Comparison of ENCODE assay signal across 8 mouse cellular contexts in genomic region chr5:139449161-139449791, GRCm38 (mm10). TPM values are rescaled to one million over a fixed set of nuclear protein-coding genes. Genes with fewer than 3 reads are reported as not detected.
DNase-seq lines count a peak whose midpoint lies in the region; ATAC-seq and TF ChIP-seq lines count a peak whose summit lies in the region.

No protein-coding gene starts in this region.

- 0 out of 2 replicates have a peak, but pooled peaks have one; percentile 25 for ATAC-seq in intestine, embryonic 15.5 days
- ATAC-seq in intestine, postnatal 0 days, result no peak

- no peaks in the 10 kb centered on the region for H3K9me3 ChIP-seq in intestine, embryonic 15.5 days
- H3K9me3 ChIP-seq in intestine, postnatal 0 days (ENCODE audit: control insufficient read depth), result no peaks in the 10 kb centered on the region
- no peaks in the 10 kb centered on the region for H3K9me3 ChIP-seq in megakaryocyte, embryonic 14.5 days

- intact Hi-C loops in left cerebral cortex, postnatal 10 days (cut with DNase I), result loop anchor here (5.0 kb wide), 1 partner anchor 87 kb away; no protein-coding TSS in a partner anchor
- intact Hi-C loops in left cerebral cortex, postnatal 36 days (cut with DNase I), result no loop called here

- H3K4me3 ChIP-seq in intestine, embryonic 15.5 days (replicated peaks), result no peak overlapping the region
- no peak overlapping the region for H3K4me3 ChIP-seq in intestine, postnatal 0 days (ENCODE audit: low read depth, low read length)
- H3K4me3 ChIP-seq in kidney, adult 2 months (ENCODE audit: insufficient read depth, low read depth, low read length), result no peak overlapping the region
- peak overlapping the region; percentile 67 for H3K4me3 ChIP-seq in megakaryocyte, embryonic 14.5 days (replicated peaks)

- TF ChIP-seq CTCF in intestine, postnatal 0 days (IDR thresholded peaks at IDR 0.05; ENCODE audit: low read depth), result no peak
- TF ChIP-seq CTCF in kidney, adult 2 months (conservative IDR thresholded peaks at IDR 0.05; ENCODE audit: insufficient read depth, insufficient read length, low read depth, low read length), result no peak

- WGBS in intestine, embryonic 15.5 days, result 48% methylated on average over 5 of the region's 5 CpGs
- WGBS in intestine, postnatal 0 days, result 58% methylated on average over 5 of the region's 5 CpGs
- WGBS in kidney, adult 2 months, result 53% methylated on average over 5 of the region's 5 CpGs

- H3K36me3 ChIP-seq in intestine, embryonic 15.5 days, result 0 out of 2 replicates have a peak, but pooled peaks cover 4% of the 10 kb centered on the region
- no peaks in the 10 kb centered on the region for H3K36me3 ChIP-seq in intestine, postnatal 0 days (ENCODE audit: control insufficient read depth, insufficient read depth)
- no peaks in the 10 kb centered on the region for H3K36me3 ChIP-seq in kidney, adult 2 months (ENCODE audit: control insufficient read depth, insufficient read depth, low read length)
- H3K36me3 ChIP-seq in megakaryocyte, embryonic 14.5 days (replicated peaks; ENCODE audit: low read length), result peaks cover 33% of the 10 kb centered on the region

- H3K27me3 ChIP-seq in intestine, embryonic 15.5 days (replicated peaks), result no peaks in the 10 kb centered on the region
- no peaks in the 10 kb centered on the region for H3K27me3 ChIP-seq in intestine, postnatal 0 days (replicated peaks; ENCODE audit: control insufficient read depth, insufficient read depth, low read length)
- no peaks in the 10 kb centered on the region for H3K27me3 ChIP-seq in kidney, adult 2 months (replicated peaks; ENCODE audit: control insufficient read depth, insufficient read depth, low read length)
- no peaks in the 10 kb centered on the region for H3K27me3 ChIP-seq in megakaryocyte, embryonic 14.5 days (replicated peaks)

- H3K4me2 ChIP-seq in intestine, embryonic 15.5 days (replicated peaks), result no peak overlapping the region
- H3K4me2 ChIP-seq in intestine, postnatal 0 days (replicated peaks; ENCODE audit: low read depth), result no peak overlapping the region

- peak; percentile 69 to 71 for DNase-seq in cerebellum, postnatal 25 days
- peak; percentile 47 for DNase-seq in kidney, adult 2 months
- DNase-seq in thymus, postnatal 14 days, result peak; percentile 68
- no peak for DNase-seq in left cerebral cortex, postnatal 10 days (ENCODE audit: extremely low spot score in 1 of 2, low spot score in 2 of 2)
- DNase-seq in left cerebral cortex, postnatal 36 days (ENCODE audit: low spot score in 2 of 2), result no peak

- no peak for TF ChIP-seq POLR2A in kidney, adult 2 months (IDR thresholded peaks at IDR 0.05; ENCODE audit: low read depth, low read length)

- no peak overlapping the region for H3K9ac ChIP-seq in intestine, embryonic 15.5 days
- H3K9ac ChIP-seq in intestine, postnatal 0 days (ENCODE audit: low read depth, low read length), result no peak overlapping the region

- peaks cover 11% of the 10 kb centered on the region for H3K4me1 ChIP-seq in intestine, embryonic 15.5 days (replicated peaks)
- H3K4me1 ChIP-seq in intestine, postnatal 0 days (replicated peaks; ENCODE audit: control insufficient read depth, insufficient read depth, low read length), result no peaks in the 10 kb centered on the region
- no peaks in the 10 kb centered on the region for H3K4me1 ChIP-seq in kidney, adult 2 months (ENCODE audit: control insufficient read depth, insufficient read depth, low read length)
- peaks cover 74% of the 10 kb centered on the region for H3K4me1 ChIP-seq in megakaryocyte, embryonic 14.5 days

- no peak overlapping the region for H3K27ac ChIP-seq in intestine, embryonic 15.5 days
- H3K27ac ChIP-seq in intestine, postnatal 0 days (ENCODE audit: low read depth, low read length), result no peak overlapping the region
- no peak overlapping the region for H3K27ac ChIP-seq in kidney, adult 2 months (ENCODE audit: insufficient read depth, low read depth, low read length)

RNA-seq across cellular contexts. Expression of gene 3110082I17Rik, which starts 11.1 kb away (rescaled TPM):
- 31.8 and 38.4 TPM in 2 replicates for polyA plus RNA-seq in intestine, embryonic 15.5 days (2015; fragmentation: Nextera tagmentation; extraction: Ambion mirVana)
- polyA plus RNA-seq in intestine, postnatal 0 days (2015; fragmentation: Nextera tagmentation; extraction: Ambion mirVana), result 8.3 and 8.5 TPM in 2 replicates
- 4.8 and 6.0 TPM in 2 replicates for polyA plus RNA-seq in kidney, adult 2 months (2012; rRNA removed)
- polyA plus RNA-seq in megakaryocyte, embryonic 14.5 days (2012; ENCODE audit: insufficient read depth, low replicate concordance), result 23.2 and 41.2 TPM in 2 replicates
- 10 to 100 TPM; 20.1 to 20.2 TPM for total RNA-seq in left cerebral cortex, postnatal 10 days (2021)
- total RNA-seq in left cerebral cortex, postnatal 36 days (2021), result 10 to 100 TPM; 15.3 to 17.0 TPM

RNA-seq across cellular contexts. Expression of gene Gper1, which starts 26.3 kb away (rescaled TPM):
- 2.1 TPM in 2 replicates for polyA plus RNA-seq in intestine, embryonic 15.5 days (2015; fragmentation: Nextera tagmentation; extraction: Ambion mirVana)
- 1.1 and 1.3 TPM in 2 replicates for polyA plus RNA-seq in intestine, postnatal 0 days (2015; fragmentation: Nextera tagmentation; extraction: Ambion mirVana)
- polyA plus RNA-seq in kidney, adult 2 months (2012; rRNA removed), result 2.7 and 3.8 TPM in 2 replicates
- not detected in 2 replicates for polyA plus RNA-seq in megakaryocyte, embryonic 14.5 days (2012; ENCODE audit: insufficient read depth, low replicate concordance)
- total RNA-seq in left cerebral cortex, postnatal 10 days (2021), result 1 to 10 TPM; 2.9 to 3.3 TPM
- 1 to 10 TPM; 2.9 to 3.3 TPM for total RNA-seq in left cerebral cortex, postnatal 36 days (2021)

RNA-seq across cellular contexts. Expression of gene Zfand2a, which starts 35.1 kb away (rescaled TPM):
- 6.0 and 7.0 TPM in 2 replicates for polyA plus RNA-seq in intestine, embryonic 15.5 days (2015; fragmentation: Nextera tagmentation; extraction: Ambion mirVana)
- polyA plus RNA-seq in intestine, postnatal 0 days (2015; fragmentation: Nextera tagmentation; extraction: Ambion mirVana), result 6.1 and 6.7 TPM in 2 replicates
- polyA plus RNA-seq in kidney, adult 2 months (2012; rRNA removed), result 11.8 and 12.4 TPM in 2 replicates
- 0.53 and 3.6 TPM in 2 replicates for polyA plus RNA-seq in megakaryocyte, embryonic 14.5 days (2012; ENCODE audit: insufficient read depth, low replicate concordance)
- total RNA-seq in left cerebral cortex, postnatal 10 days (2021), result 100 to 1,000 TPM in 1 of 2 experiments, 10 to 100 TPM in 1; 93.4 to 100 TPM
- total RNA-seq in left cerebral cortex, postnatal 36 days (2021), result 10 to 100 TPM; 63.6 to 67.6 TPM

RNA-seq across cellular contexts. Expression of gene C130050O18Rik, which starts 44.2 kb away (rescaled TPM):
- polyA plus RNA-seq in intestine, embryonic 15.5 days (2015; fragmentation: Nextera tagmentation; extraction: Ambion mirVana), result 0.81 and 0.85 TPM in 2 replicates
- 0.76 and 1.4 TPM in 2 replicates for polyA plus RNA-seq in intestine, postnatal 0 days (2015; fragmentation: Nextera tagmentation; extraction: Ambion mirVana)
- polyA plus RNA-seq in kidney, adult 2 months (2012; rRNA removed), result 3.0 and 4.3 TPM in 2 replicates
- 1.8 TPM in 1 of 2 replicates, not detected in the other for polyA plus RNA-seq in megakaryocyte, embryonic 14.5 days (2012; ENCODE audit: insufficient read depth, low replicate concordance)
- total RNA-seq in left cerebral cortex, postnatal 10 days (2021), result under 1 TPM; 0.24 to 0.28 TPM
- total RNA-seq in left cerebral cortex, postnatal 36 days (2021), result under 1 TPM in 1 of 2 experiments, not detected in 1; 0.27 TPM

Comparison
In these comparisons a context has a peak if more than half of its experiments do, and no peak if none do; other contexts are left out.
1. DNase-seq: peak in cerebellum, postnatal 25 days (2 of 2), kidney, adult 2 months (single experiment) and thymus, postnatal 14 days (single experiment); none in left cerebral cortex, postnatal 10 days (0 of 2) and left cerebral cortex, postnatal 36 days (0 of 2).